Mouse (Mus musculus): ENCODE results near the gene Sox2. TPM values are rescaled to one million over a fixed set of nuclear protein-coding genes. Genes with fewer than 3 reads are reported as not detected.

Gene Sox2
- total RNA-seq (2021): 10 to 100 TPM; 45.6 to 46.9 TPM

- peak; percentile 76 to 79 for DNase-seq
Observed at GRCm38 (mm10) chr3:34649726-34650620, at the start of gene Sox2. Sox2 (plus strand) TSS chr3:34650405.

- no peak for DNase-seq
Observed at GRCm38 (mm10) chr3:34601116-34601515, 49.1 kb upstream of the Sox2 start.

DNA sequence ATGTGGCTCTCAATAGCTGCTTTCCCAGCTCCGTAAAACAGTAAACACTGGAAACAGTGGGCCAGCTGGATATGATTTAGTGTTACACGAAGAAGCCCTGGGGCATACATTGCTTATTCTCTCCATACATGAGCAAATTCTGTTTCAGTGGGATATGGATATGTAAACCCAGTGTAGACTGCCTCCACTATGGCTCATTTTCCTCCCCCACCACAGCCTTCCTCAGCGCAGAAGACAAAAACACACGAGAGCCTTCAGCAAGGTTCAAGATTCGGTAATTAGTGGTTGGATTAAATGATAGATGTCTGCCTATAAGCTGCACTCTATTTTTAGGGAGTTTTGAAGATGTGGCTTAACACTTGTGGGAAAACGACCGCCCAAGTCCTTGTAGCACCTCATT is 36.1 kb upstream of the Sox2 start:
- DNase-seq: no peak

DNA sequence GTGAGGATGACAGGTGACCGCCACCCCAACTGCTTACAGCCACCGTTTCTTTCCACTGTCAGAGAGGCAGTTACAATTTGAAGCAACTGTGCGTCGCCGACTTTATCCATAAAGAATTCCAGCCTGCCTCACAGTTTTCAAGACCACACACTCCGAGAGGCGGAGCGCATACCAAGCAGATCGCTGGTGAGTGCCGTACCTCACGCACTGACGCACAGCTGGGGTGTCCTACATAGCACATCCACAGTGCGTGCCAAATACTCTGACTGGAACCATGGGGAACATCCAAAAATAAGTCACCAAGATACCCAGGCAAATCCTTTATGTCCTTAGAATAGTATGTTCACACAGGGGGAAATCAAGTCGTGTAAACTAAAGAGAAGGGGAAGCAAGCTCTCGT is 34.7 kb upstream of the Sox2 start:
- DNase-seq: no peak

DNA sequence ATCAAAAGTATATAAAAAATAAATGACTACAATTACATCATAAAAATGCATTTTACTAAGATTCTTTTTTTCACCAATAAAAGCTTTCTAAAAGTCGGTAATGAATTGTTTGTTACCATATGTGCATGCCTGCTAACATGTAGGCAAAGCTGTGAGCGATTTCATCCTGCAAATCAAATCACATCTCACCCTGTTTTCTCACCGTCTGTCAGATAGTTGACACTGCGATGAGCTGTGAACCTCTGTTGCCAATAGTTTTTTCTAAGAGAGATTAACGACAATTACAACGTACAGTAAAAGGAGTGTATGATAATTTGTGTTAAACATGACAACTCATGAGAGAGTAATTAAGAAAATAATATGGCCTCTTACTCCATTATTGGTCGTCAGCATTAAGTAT is 31.3 kb upstream of the Sox2 start:
- no peak for DNase-seq

- DNase-seq: no peak
Observed at GRCm38 (mm10) chr3:34620121-34620520, 30.1 kb upstream of the Sox2 start.

- DNase-seq: no peak
Observed at GRCm38 (mm10) chr3:34624721-34625270, 25.4 kb upstream of the Sox2 start.

- no peak for DNase-seq
Observed at GRCm38 (mm10) chr3:34626521-34626920, 23.7 kb upstream of the Sox2 start.

DNA sequence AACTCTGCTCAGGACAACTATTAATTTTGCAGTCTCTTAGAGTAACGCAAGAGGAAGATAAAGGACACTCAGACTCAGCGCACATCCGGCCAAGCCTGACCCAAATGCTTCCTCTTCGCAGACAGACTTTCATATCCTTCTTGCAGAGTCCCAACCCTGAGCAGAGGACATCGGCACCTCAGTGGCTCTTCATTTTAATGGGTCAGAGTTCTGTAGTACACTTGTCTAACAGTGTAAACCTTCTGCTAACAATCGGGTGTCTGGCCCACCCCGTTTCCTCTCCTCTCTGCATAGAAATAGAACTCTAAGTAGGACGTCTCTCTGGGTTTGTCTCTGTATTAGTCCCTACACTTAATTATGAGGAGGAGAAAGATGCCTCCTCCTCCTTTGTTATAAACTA is 20.2 kb upstream of the Sox2 start:
- no peak for DNase-seq

DNA sequence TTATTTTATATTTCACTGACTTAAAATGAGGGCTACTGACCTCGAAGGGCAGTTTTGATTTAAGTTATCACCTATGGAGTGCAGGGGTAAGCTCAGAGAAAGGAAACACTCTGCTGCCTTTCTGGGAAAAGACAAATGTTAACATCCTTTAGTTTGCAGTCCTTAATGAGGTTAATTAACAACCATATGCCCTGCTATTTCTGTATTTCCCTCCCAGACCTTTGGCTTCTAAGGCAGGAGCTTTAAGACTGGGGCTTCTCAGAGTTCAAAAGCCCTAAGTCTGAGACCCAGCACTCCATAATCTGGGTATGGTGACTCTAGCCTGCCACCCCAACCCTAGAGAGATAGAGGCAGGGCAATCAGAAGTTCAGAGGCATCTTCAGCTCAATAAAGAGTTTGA is 19.5 kb upstream of the Sox2 start:
- DNase-seq: no peak

GRCm38 (mm10) chr3:34636958-34637357 is 13.2 kb upstream of the Sox2 start:
- DNase-seq: no peak

DNA sequence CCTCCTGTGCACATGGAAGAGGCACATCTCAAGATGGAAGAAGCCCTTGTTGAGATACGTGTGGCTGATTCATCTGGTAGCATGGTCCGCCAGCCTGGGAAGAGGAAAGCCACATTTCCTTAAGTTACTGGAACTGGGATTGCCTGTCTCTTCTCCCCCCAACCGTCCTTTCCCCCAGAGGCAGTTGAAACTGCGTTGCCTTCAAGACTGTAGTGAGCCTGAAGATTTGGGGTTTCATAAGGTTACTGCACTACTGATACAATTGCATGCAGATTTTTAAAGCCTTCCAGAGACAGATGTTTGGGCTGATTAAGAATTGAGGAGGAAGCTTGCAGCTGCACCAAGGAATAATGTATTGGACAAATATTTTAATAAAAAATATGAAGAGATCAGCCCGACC is 12.7 kb upstream of the Sox2 start:
- DNase-seq: no peak

GRCm38 (mm10) chr3:34637926-34638325 is 12.3 kb upstream of the Sox2 start:
- no peak for DNase-seq

DNA sequence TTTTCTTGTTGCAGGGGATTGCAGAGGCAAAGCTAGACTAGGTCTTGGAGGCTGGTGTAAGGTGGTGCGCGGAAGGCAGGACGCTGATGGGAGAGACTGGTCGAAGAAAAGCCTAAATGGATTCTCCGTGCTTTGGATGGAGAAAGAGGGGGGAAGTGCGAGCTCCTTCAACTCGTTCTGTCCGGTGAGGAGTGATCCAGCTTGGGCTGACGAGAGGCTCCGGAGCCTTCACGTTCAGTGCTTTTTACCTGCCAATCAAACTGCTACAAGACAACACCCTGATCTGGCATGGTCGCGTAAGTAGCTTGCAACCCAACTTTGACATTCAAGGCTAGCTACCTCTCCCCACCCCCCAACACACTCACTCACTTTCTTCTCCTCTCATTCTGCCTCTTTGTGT is 11.9 kb upstream of the Sox2 start:
- no peak for DNase-seq

DNA sequence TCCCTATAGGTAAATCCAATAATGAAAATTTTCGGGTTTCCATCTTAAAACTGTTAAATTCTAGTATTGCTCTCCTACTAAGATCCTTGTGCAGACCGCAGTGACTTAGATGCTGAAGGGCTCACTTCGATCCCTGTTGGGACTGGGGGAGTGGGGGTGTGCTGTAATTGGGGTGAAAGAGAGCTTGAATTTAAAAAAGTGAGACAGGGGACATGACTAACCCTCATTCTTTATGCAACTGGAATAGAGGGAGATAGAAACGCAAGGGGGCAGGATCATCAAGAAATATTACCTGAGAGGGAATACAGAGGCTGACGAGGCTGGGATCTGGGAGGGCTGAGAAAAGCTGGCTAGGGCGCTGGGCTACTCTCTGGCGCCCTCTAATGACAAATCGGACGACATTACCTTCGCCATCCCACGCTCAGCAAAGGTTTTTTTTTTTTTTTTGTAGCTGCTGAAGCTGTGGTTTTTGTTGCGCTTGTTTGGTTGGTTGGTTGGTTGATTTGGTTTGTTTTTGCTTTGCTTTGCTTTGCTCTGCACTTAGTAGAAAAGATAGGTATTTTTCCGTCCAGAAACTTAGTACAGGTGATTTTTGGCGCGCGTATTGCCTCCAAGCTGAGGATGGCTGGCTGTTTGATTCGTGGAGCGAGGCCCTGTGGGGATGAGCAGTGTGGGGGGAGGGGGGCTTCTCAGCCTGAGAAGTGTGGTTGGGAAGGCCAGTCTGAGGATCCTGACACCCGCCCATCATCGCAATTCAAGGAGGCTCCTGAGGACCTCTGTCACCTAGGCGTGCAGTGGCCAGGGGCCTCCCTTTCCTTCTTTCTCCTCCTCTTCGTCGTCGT is 11.0 kb upstream of the Sox2 start:
- peak in 1 of 2 experiments; percentile 46 for DNase-seq

DNA sequence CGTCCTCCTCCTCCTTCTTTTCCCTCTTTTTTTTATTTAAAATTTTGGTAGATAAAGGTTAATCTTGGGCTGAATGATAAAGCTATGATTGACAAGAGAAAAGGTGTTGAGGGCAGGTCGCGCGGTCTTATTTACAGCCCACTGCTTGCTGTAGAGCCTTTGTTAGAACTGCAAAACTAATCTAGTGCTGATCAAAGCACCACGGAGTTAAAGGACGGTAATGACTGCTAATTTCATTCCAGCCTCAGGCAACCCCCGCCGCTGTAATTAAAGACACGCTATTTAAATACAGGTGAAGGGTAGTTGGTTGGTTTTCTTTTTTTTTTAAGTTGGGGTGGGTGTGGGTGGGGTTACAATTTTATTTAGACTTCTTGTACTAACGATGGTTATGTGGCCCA is 10.3 kb upstream of the Sox2 start:
- DNase-seq: no peak

GRCm38 (mm10) chr3:34640276-34640675 is 9.9 kb upstream of the Sox2 start:
- no peak for DNase-seq

DNA sequence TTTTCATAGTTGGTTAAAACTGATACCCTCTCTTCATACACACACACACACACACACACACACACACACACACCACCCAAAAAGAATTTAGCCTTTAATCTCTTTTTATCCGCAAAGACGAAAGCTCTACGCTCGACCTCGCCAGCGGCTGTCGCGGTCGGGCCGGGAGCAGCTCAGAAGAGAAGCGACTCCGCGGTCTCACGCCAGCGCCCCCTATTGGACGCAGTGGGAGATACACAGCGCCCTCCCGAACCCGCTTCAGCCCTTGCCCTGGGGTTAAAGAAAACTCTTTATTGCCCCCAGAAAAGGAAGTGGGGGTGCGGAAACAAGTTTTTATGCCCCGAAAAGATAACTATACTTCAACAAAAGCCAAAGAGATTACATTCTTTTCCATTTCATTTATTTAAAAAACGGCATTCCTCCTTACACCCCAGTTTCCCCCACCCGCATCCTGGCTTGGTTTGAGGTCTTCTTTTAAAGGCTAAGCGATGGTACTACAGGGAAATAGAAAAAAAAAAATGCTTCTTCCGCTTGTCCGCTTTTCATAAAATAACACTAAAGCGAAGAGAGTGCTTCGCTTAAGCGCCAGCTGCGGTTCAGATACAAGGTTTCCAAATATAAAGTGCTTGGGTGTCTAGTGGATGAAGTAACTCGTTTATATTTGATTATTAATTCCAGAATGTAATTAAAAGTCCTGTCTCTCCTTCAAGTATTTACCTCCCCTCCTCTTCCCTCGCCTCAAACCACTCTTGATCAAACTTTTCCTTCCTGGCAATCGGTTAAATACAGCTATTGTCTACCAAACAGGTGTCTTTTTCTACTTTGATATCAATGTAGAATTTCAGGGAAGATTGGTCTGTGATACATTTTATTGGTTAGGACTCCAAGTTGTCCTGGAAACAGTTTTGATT is 9.3 kb upstream of the Sox2 start:
- no peak for DNase-seq

DNA sequence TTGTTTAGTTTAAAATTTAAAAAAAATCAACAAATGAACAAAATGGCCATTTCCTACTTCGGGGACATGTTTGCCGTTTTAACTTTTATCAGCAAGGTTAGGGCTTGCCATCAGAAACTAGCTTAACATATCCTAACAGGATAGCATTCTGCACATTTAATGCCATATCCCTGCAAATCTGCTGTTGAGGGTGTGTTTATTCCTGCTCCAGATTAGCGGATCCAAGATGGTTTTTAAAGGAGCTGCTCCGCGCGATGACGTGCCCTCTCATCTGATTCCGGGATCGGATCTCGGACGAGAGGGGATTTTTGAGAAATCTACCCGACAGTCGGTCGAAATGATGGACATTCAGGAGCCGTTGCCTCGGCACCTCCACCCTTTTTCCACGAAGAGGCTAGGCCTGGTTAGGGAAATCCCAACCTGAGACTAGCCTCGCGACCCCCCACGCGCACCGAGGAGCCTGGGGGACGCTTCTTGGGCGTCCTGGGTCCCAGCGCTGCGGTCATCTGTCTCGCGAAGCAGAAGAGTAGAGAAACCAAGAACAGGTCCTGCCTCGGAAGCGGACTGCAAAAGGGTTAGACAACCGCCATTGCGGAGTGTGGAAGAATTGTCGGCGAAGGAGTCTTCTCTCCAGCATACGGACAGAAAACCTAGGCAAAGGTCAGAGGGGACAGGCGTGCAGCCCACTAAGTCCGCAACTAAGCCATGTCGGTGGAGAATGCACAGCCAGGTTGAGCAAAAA is 8.3 kb upstream of the Sox2 start:
- no peak for DNase-seq

- peak; percentile 76 to 86 for DNase-seq
Observed at GRCm38 (mm10) chr3:34642498-34642941, 7.7 kb upstream of the Sox2 start.

DNA sequence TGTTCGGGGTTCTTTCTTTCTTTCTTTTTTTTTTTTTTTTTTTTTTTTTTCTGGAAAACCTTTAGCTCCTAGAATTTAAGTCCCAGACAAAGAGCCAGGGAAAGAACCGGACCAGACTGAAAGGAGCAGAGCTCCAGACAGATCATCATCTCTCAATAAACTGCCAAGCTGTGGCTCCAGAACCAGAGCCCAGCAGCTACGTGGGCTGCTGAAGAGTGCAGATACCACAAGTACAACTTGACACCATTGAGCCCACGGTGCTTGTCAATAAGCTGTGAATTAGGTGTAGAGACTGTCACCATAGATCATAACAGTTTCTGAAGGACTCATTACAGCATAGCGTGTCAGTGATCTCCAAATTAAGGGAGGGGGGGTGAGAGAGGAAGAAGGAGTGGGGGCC is 7.1 kb upstream of the Sox2 start:
- no peak for DNase-seq

Measured in layer of hippocampus, postnatal 36 days (tissue).